Mouse (Mus musculus) hindbrain, embryonic 12.5 days (tissue): Measurements from ENCODE around the gene Galnt10. TPM values are rescaled to one million over a fixed set of nuclear protein-coding genes. Genes with fewer than 3 reads are reported as not detected.

ENCODE experiments used
- ATAC-seq: fragments of 200-750 bp; cut with Nextera tagmentation; 2 replicates; pipeline ENCODE4 v1.8.0; 2017; ENCODE audit warnings: moderate TSS enrichment; ENCODE audit not compliant: low FRiP score
- H3K27ac ChIP-seq: fragments of 300-500 bp; sonication (generic); 2 replicates; pipeline ENCODE4 v1.5.1; 2016; ENCODE audit warnings: mild to moderate bottlenecking
- H3K27me3 ChIP-seq: fragments of 300-500 bp; sonication (generic); 2 replicates; pipeline ENCODE4 v1.6.1; 2016; ENCODE audit warnings: mild to moderate bottlenecking
- H3K36me3 ChIP-seq: fragments of 300-500 bp; sonication (generic); 2 replicates; pipeline ENCODE4 v1.6.1; 2016; ENCODE audit warnings: mild to moderate bottlenecking
- H3K4me1 ChIP-seq: fragments of 300-500 bp; sonication (generic); 2 replicates; pipeline ENCODE4 v1.6.1; 2016
- H3K4me2 ChIP-seq: fragments of 300-500 bp; sonication (generic); replicated peaks from 2 replicates; pipeline ENCODE4 v1.6.1; 2016; ENCODE audit warnings: mild to moderate bottlenecking
- H3K4me3 ChIP-seq: fragments of 300-500 bp; sonication (generic); 2 replicates; pipeline ENCODE4 v1.5.1; 2016; ENCODE audit warnings: mild to moderate bottlenecking
- H3K9ac ChIP-seq: fragments of 300-500 bp; sonication (generic); 2 replicates; pipeline ENCODE4 v1.6.1; 2016; ENCODE audit warnings: mild to moderate bottlenecking, moderate library complexity
- H3K9me3 ChIP-seq: fragments of 300-500 bp; sonication (generic); replicated peaks from 2 replicates; pipeline ENCODE4 v1.6.1; 2016; ENCODE audit warnings: mild to moderate bottlenecking
- WGBS: fragments of 180-500 bp; shearing (Covaris S2); methylation state at CpG from one replicate; pipeline ENCODE4 v1.1.7; 2016; 5-methylcytosine and 5-hydroxymethylcytosine counted together
- polyA plus RNA-seq: library from polyadenylated mRNA; unstranded; fragments of >200 nt; fragmentation: Nextera tagmentation; extraction: Ambion mirVana; gene quantifications from 2 replicates; pipeline ENCODE4 v1.2.1, GENCODE M21; 2016

Galnt10 gene
- polyA plus RNA-seq, 1 experiment from 2014 or later = 31.4 TPM

DNA sequence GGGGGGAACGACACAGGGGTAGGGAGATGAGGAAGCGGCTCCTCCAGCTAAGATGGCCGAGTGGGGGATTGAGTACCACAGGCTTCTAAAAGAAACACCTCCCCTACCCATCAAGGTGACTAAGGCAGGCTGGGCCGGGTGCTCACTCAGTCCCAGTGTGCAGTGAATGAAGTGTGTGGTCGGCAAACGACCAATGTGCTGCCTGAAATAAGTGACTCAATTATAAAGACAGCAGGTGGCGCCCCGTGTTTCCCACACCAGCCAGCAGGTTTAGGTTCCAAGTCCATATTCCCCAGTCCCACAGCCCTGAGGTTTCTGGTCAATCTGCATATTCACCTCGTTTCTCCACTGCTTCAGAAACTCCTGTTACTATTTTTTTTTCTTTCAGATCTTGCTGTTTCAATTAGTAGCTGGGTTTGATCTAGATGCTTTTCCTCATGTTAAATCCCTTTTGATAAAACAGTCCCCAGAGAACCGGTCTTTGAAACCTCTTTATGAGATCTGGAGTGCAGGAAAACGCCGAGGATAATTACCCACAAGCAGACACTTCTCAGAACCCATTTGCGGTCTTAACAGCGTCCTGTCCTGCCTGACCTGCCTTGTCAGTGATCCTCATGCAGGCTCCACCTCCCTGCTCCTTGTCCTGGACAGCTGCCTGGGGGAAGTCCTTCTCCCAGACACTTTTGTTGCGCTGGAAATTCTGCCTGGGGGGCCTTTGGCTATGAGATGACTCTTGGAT is 27.5 kb upstream of the Galnt10 start:
- Histone ChIP-seq H3K36me3 (no peaks in the 10 kb centered on the region), H3K4me2 (no peak overlapping the region), H3K4me1 (peaks cover 20% of the 10 kb centered on the region; the same call in 1 of the 2 replicates), H3K4me3 (no peak overlapping the region), H3K9ac (no peak overlapping the region), H3K9me3 (no peaks in the 10 kb centered on the region), H3K27me3 (peaks cover 14% of the 10 kb centered on the region), H3K27ac (no peak overlapping the region)
- 37% methylated on average over 15 of the region's 15 CpGs for WGBS
- no peak for ATAC-seq

DNA sequence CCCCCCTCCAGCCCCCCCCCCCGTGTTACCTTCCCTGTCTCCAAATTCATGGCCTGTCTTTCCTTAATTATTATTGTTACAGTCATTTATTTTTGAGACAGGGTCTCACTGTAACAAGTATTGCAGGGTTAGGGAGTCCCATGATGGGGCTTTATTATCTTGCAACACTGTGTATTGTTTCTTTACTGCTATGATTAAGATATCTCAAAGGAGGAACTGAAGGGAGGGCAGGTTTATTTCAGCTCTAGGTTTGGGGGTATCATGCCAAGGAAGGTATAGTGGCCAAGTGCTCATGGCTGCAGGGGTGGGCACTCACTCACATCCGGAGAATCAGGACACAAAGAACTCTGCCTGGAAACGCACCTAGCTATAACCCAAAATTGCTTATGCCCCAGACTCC is 23.8 kb upstream of the Galnt10 start:
- WGBS = 82% methylated on average over 3 of the region's 3 CpGs
- Histone ChIP-seq H3K4me3 (no peak overlapping the region), H3K27me3 (0 out of 2 replicates have a peak, but pooled peaks cover 7% of the 10 kb centered on the region), H3K9ac (no peak overlapping the region), H3K36me3 (no peaks in the 10 kb centered on the region), H3K9me3 (no peaks in the 10 kb centered on the region), H3K27ac (no peak overlapping the region), H3K4me2 (no peak overlapping the region), H3K4me1 (peaks cover 11% of the 10 kb centered on the region; the same call in 1 of the 2 replicates)
- ATAC-seq = no peak

DNA sequence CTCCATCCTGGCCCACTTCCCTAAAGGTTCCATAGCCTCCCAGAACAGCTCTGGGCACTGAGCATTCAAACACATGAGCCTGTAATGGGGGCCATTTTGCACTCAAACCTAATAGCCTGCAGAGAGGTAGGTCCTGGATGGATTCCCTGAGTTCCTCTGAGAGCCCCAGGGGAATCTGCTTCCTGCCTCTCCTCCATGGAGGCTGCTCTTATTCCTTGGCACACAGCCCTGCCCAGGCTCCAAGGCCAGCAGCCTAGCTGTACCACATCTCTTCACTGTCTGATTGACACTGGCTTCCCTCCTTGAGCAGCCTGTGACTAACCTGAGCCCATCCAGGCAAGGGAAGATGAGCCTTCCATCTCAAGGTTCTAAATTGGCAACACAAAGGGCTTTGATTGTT is 23.4 kb upstream of the Galnt10 start:
- Histone ChIP-seq H3K27ac (no peak overlapping the region), H3K9me3 (no peaks in the 10 kb centered on the region), H3K4me1 (peaks cover 11% of the 10 kb centered on the region; the same call in 1 of the 2 replicates), H3K9ac (no peak overlapping the region), H3K4me3 (no peak overlapping the region), H3K27me3 (0 out of 2 replicates have a peak, but pooled peaks cover 8% of the 10 kb centered on the region), H3K4me2 (no peak overlapping the region), H3K36me3 (no peaks in the 10 kb centered on the region)
- ATAC-seq = no peak

DNA sequence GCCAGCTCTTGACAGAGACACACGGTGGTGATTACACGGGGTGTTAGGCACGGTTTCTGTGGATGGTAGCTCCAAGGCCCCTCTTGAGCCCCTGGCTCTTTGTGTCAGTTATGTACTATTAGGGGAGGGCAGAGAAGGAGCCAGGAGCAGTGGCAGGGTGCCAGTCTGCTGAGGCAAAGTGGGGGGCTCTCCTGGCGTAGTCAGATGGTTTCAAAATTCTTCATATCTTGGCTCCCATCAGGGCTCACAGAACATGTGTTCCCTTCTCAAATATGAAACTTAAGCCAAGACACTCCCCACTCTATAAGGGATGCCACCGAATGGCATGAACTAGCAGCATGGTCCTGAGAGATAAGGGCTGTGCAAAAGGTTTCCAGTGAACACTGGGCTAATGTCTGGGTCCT is 20.8 kb upstream of the Galnt10 start:
- Histone ChIP-seq H3K9ac (no peak overlapping the region), H3K4me2 (no peak overlapping the region), H3K4me1 (peaks cover 4% of the 10 kb centered on the region; the same call in 1 of the 2 replicates), H3K36me3 (no peaks in the 10 kb centered on the region), H3K4me3 (no peak overlapping the region), H3K9me3 (no peaks in the 10 kb centered on the region), H3K27me3 (0 out of 2 replicates have a peak, but pooled peaks cover 8% of the 10 kb centered on the region), H3K27ac (no peak overlapping the region)
- ATAC-seq = 0 out of 2 replicates have a peak, but pooled peaks have one; percentile 61
- WGBS = 47% methylated on average over 5 of the region's 5 CpGs

DNA sequence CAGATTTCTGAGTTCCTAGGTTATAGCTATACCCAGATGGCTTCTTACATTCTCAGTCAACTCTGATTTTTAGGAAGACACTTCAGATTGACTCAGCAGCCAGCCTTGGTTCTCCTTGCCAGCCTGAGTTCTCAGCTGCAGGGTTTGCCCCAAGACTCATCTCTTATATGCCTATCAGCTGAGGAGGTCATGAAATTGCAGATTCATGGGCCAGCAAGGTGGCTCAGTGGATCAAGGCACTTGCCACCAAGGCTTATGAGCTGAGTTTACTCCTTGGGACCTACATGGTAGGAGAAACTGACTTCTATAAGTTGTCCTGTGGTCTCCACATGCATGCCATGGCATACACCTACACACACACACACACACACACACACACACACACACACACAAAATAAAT is 19.8 kb upstream of the Galnt10 start:
- ATAC-seq = no peak
- Histone ChIP-seq H3K9me3 (no peaks in the 10 kb centered on the region), H3K4me1 (peaks cover 4% of the 10 kb centered on the region; the same call in 1 of the 2 replicates), H3K9ac (no peak overlapping the region), H3K4me2 (no peak overlapping the region), H3K27ac (no peak overlapping the region), H3K36me3 (no peaks in the 10 kb centered on the region), H3K4me3 (no peak overlapping the region), H3K27me3 (0 out of 2 replicates have a peak, but pooled peaks cover 8% of the 10 kb centered on the region)

DNA sequence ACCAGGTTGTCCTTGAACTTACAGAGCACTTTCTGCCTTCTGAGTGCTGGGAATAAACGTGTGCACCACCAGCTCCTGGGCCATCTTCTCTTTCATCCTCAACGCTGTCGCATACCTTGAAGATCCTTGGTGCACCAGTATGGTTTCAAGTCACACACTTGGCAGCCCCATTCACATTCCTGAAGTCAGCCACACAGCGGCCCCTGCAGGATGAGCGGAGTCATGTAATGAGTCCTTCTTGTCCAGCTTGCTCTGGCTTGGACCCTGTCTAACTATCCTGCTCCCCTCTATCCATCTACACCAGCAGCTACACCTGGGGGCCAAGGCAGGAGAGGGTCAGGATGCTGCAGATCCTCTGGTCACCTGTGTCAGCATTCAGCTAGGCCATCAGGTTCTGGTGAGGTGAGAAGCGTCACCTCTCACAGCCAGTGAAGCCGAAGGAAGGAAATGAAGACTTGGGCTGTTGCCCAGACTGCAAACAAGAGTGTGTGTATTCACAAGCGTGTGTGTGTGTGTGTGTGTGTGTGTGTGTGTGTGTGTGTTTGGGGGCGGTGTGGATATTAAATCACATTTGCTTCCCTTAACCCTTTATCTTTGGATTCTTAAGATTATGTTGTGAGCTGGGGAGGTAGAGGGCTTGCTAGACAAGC is 18.0 kb upstream of the Galnt10 start:
- Histone ChIP-seq H3K4me1 (peaks cover 4% of the 10 kb centered on the region; the same call in 1 of the 2 replicates), H3K9me3 (no peaks in the 10 kb centered on the region), H3K4me3 (no peak overlapping the region), H3K9ac (no peak overlapping the region), H3K4me2 (no peak overlapping the region), H3K27ac (no peak overlapping the region), H3K36me3 (no peaks in the 10 kb centered on the region), H3K27me3 (0 out of 2 replicates have a peak, but pooled peaks cover 4% of the 10 kb centered on the region)
- no peak for ATAC-seq
- 57% methylated on average over 9 of the region's 9 CpGs for WGBS

DNA sequence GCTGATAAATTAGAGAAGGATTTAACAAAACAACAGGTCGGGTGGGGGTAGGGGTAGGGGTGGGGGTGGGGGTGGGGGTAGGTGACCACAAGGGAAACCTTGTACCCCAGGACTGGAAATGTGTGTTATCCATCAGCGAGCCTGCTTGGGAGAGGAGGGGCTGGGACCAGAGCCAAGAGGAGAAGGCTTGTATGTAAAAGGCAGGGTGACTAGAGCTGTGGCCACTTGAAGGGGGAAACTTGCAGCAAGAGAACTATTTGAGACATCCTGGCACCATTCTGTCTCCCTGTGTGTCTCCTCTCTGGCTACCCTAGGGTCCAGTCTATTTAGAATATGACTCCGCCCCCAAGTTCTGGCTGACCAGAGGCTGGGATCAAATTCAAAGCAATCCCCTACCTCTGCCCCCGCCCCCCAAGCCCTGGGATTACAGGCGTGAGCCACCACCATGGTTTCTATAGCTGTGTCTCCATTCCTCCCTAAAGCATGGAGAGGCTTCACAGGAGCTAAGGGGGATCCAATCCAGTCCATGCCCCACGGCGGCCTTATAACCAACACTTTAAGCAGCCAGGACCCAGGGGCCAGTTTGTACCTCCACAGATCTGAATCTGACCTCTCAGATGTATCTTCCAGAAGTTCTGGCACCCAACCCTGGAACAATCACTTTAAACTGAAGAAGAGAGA is 13.3 kb upstream of the Galnt10 start:
- Histone ChIP-seq H3K27ac (no peak overlapping the region), H3K4me3 (no peak overlapping the region), H3K4me2 (no peak overlapping the region), H3K4me1 (0 out of 2 replicates have a peak, but pooled peaks cover 6% of the 10 kb centered on the region), H3K27me3 (no peaks in the 10 kb centered on the region), H3K36me3 (no peaks in the 10 kb centered on the region), H3K9me3 (no peaks in the 10 kb centered on the region), H3K9ac (no peak overlapping the region)
- ATAC-seq = no peak
- 73% methylated on average over 7 of the region's 7 CpGs for WGBS

DNA sequence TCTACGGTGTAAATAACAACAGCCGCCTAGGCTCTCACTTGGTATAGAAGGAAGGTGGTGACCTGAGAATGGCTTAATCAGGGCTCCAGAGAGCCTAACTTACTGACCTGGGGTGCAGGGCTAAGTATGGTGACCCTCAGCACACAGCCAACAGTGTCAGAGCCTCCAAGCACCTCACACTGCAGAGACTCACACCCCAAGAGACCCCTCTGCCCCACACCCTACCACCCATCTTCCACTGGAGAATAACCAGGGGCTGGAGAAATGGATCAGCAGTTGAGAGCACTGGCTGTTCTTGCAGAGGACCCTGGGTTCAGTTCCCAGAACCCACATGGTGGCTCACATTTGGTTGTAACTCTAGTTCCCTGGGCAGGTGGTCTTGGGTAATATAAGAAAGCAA is 12.2 kb upstream of the Galnt10 start:
- 94% methylated on average over 2 of the region's 2 CpGs for WGBS
- H3K4me1 ChIP-seq = 0 out of 2 replicates have a peak, but pooled peaks cover 6% of the 10 kb centered on the region
- H3K27ac ChIP-seq = no peak overlapping the region
- H3K9me3 ChIP-seq = no peaks in the 10 kb centered on the region
- H3K9ac ChIP-seq = no peak overlapping the region
- H3K36me3 ChIP-seq = no peaks in the 10 kb centered on the region
- H3K4me2 ChIP-seq = no peak overlapping the region
- H3K27me3 ChIP-seq = no peaks in the 10 kb centered on the region
- no peak overlapping the region for H3K4me3 ChIP-seq
- ATAC-seq = no peak

DNA sequence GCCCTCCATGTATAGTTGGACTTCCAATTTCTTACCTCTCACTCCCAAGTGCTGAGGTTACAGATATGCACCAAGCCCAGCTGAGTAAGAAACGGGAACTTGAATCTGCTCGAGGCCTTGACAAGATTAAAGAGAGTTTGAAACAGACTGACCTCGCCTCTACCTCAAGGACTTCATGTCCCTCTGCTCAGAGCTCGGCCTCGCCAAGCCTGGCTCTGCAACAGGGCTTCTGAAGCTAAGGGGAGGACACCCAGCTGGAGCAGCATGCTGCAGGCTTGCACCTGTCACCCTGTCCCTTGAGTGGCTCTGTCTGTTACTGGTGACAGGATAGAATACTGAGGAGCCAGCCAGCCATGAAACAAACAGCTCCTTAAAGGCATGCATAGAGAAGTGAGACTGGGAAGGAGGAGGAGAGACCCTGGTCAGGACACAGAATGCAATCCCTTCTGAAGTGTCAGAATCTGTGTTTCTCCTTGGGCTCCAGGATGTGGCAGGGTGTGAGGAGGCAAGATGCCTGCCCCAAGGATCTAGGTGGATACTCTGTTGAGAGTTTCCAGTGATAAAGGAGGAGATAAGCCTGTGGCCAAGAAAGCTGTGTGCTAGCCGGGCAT is 11.2 kb upstream of the Galnt10 start:
- Histone ChIP-seq H3K4me1 (0 out of 2 replicates have a peak, but pooled peaks cover 6% of the 10 kb centered on the region), H3K4me2 (no peak overlapping the region), H3K4me3 (no peak overlapping the region), H3K9ac (no peak overlapping the region), H3K27ac (no peak overlapping the region), H3K36me3 (no peaks in the 10 kb centered on the region), H3K9me3 (no peaks in the 10 kb centered on the region), H3K27me3 (no peaks in the 10 kb centered on the region)
- ATAC-seq = no peak
- whole genome bisulfite sequencing = 77% methylated on average over 6 of the region's 6 CpGs

DNA sequence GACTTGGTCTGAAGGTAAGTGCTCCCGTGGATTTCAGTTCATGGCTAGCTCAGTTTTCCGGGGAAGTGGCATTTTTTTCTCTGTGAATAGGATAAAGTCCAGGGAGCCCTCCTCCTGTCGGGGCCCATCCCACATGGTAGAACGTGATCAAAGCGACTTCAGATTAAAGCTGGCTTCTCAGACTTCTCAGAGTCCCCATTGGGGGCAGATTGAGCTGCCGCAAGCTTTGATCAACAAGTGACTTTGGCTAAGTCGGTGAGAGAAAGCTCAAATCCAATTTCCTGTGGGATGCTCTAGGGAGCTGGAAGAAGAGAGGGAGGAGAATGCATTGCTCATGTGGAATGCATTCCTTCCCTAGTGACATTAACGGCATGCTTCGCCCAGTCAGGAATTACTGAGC is 10.1 kb upstream of the Galnt10 start:
- no peaks in the 10 kb centered on the region for H3K36me3 ChIP-seq
- 0 out of 2 replicates have a peak, but pooled peaks cover 6% of the 10 kb centered on the region for H3K4me1 ChIP-seq
- no peak overlapping the region for H3K27ac ChIP-seq
- no peaks in the 10 kb centered on the region for H3K9me3 ChIP-seq
- H3K9ac ChIP-seq = no peak overlapping the region
- no peak overlapping the region for H3K4me2 ChIP-seq
- ATAC-seq = no peak
- 30% methylated on average over 9 of the region's 9 CpGs for WGBS
- H3K4me3 ChIP-seq = no peak overlapping the region
- H3K27me3 ChIP-seq = no peaks in the 10 kb centered on the region

DNA sequence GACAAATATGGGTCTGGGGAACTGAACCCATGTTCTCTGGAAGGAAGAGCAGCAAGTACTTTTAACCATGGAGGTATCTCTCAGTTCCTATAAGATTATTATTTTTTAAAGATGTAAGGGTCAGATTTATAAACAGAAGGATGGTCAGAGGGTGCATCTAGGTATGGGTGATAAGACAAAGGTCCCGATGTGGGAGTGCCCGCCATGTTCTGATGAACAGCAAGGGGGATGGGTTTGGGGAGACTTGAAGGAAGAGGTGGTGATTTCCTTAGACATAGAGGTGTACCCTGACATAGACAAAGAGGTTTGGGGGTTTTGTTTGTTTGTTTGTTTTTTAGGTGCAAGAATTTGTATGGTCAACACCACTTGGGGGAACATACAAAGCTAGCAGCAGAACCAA is 1.6 kb upstream of the Galnt10 start:
- no peaks in the 10 kb centered on the region for H3K36me3 ChIP-seq
- no peaks in the 10 kb centered on the region for H3K27me3 ChIP-seq
- WGBS = 76% methylated on average over 2 of the region's 2 CpGs
- H3K4me3 ChIP-seq = no peak overlapping the region
- H3K9ac ChIP-seq = no peak overlapping the region; the same call in 1 of the 2 replicates
- H3K4me2 ChIP-seq = peak overlapping the region; percentile 95; the same call in 1 of the 2 replicates
- peaks cover 27% of the 10 kb centered on the region for H3K4me1 ChIP-seq
- ATAC-seq = no peak
- H3K27ac ChIP-seq = no peak overlapping the region
- no peaks in the 10 kb centered on the region for H3K9me3 ChIP-seq
